Mouse (Mus musculus) liver, embryonic 12.5 days (tissue): ENCODE measurements at regions not wholly inside any gene's neighbourhood (a gene's known extent, or its start where the extent isn't known, plus 50 kb on each side); places are given as distances from the start of the nearest gene placed in this dataset.

Experiments used
- ATAC-seq: fragments of 200-750 bp; cut with Nextera tagmentation; 2 replicates; pipeline ENCODE4 v1.8.0; 2017; ENCODE audit warnings: moderate number of reproducible peaks, mild to moderate bottlenecking, moderate library complexity
- H3K27ac ChIP-seq: fragments of 300-500 bp; sonication (generic); 2 replicates; pipeline ENCODE4 v1.5.1; 2016; ENCODE audit warnings: mild to moderate bottlenecking
- H3K27me3 ChIP-seq: fragments of 300-500 bp; sonication (generic); replicated peaks from 2 replicates; pipeline ENCODE4 v1.6.1; 2016; ENCODE audit warnings: mild to moderate bottlenecking, moderate library complexity
- H3K36me3 ChIP-seq: fragments of 300-500 bp; sonication (generic); 2 replicates; pipeline ENCODE4 v1.6.1; 2016; ENCODE audit warnings: mild to moderate bottlenecking, moderate library complexity
- H3K4me1 ChIP-seq: fragments of 300-500 bp; sonication (generic); 2 replicates; pipeline ENCODE4 v1.6.1; 2016
- H3K4me2 ChIP-seq: fragments of 300-500 bp; sonication (generic); 2 replicates; pipeline ENCODE4 v1.6.1; 2016; ENCODE audit warnings: mild to moderate bottlenecking, moderate library complexity
- H3K4me3 ChIP-seq: fragments of 300-500 bp; sonication (generic); 2 replicates; pipeline ENCODE4 v1.5.1; 2016; ENCODE audit warnings: mild to moderate bottlenecking, moderate library complexity
- H3K9ac ChIP-seq: fragments of 300-500 bp; sonication (generic); 2 replicates; pipeline ENCODE4 v1.6.1; 2016; ENCODE audit warnings: mild to moderate bottlenecking, moderate library complexity
- H3K9me3 ChIP-seq: fragments of 300-500 bp; sonication (generic); replicated peaks from 2 replicates; pipeline ENCODE4 v1.6.1; 2016; ENCODE audit warnings: mild to moderate bottlenecking, moderate library complexity
- WGBS: fragments of 180-500 bp; shearing (Covaris S2); methylation state at CpG from one replicate; pipeline ENCODE4 v1.1.7; 2016; ENCODE audit not compliant: insufficient replicate concordance; 5-methylcytosine and 5-hydroxymethylcytosine counted together

GRCm38 (mm10) chr8:90414021-90414420, 65.9 kb upstream of the Tox3 start:
- Histone ChIP-seq H3K36me3 (no peaks in the 10 kb centered on the region), H3K27me3 (no peaks in the 10 kb centered on the region), H3K9ac (no peak overlapping the region), H3K4me2 (no peak overlapping the region), H3K4me1 (no peaks in the 10 kb centered on the region), H3K4me3 (no peak overlapping the region), H3K9me3 (0 out of 2 replicates have a peak, but pooled peaks cover under 1% of the 10 kb centered on the region), H3K27ac (no peak overlapping the region)
- 77% methylated on average over 2 of the region's 2 CpGs for WGBS
- ATAC-seq, result no peak
